Mouse (Mus musculus): Measurements from ENCODE around the gene Tyw5. TPM values are rescaled to one million over a fixed set of nuclear protein-coding genes. Genes with fewer than 3 reads are reported as not detected.

Gene Tyw5
- polyA plus RNA-seq, 1 experiment from 2014 or later: 23.2 TPM

DNA sequence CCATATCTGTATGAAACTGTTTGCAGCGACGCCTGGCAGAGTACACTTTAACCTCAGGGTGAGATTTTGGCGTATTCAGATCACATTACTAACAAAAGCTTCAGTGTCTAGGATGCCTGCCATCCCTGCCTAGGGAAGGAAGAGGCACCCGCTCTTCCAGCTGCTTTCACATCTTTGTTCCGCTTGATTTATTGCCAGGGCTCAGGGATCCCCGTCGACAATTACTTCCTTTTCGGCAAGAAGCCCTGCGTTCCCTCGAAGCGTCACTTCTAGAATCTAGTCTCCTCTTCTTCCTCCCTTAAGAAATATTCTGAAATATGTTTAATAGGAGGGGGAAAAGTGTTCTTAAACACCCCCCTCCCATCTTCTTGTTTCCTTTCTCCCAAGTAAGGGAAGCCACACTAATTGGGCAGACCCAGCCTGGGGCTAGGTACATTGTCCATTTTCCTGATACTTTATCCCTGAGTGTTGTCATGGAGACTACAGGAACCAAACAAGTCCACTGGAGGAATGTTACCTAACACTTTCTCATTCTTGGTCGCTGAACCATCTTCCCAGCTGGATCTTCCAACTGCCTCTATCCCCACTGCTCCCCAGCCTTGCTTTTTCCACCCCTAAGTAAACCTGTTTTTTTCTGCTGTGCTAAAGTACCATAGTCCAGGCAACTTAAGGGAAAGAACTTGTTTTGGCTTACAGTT lies 23.0 kb upstream of the Tyw5 start:
- Histone ChIP-seq H3K27me3 (ENCODE audit: control insufficient read depth, insufficient read depth, low read length) (no peaks in the 10 kb centered on the region), H3K4me1 (ENCODE audit: control insufficient read depth, insufficient read depth, low read length) (peaks cover 4% of the 10 kb centered on the region; the same call in 1 of the 2 replicates), H3K9ac (ENCODE audit: low read length) (peak overlapping the region; percentile 34; the same call in 1 of the 2 replicates), H3K4me2 (peak overlapping the region; percentile 32), H3K27ac (ENCODE audit: low read depth, low read length) (no peak overlapping the region), H3K36me3 (ENCODE audit: control insufficient read depth, insufficient read depth, low read length) (no peaks in the 10 kb centered on the region), H3K9me3 (ENCODE audit: control insufficient read depth, low read length) (no peaks in the 10 kb centered on the region), H3K4me3 (ENCODE audit: low read depth, low read length) (no peak overlapping the region)
- peak; percentile 71 for ATAC-seq (ENCODE audit: low FRiP score)
- peak; percentile 88 for DNase-seq (ENCODE audit: low spot score, missing footprints)
- 7% methylated on average over 12 of the region's 12 CpGs for WGBS

GRCm38 (mm10) chr1:57428368-57429308 lies 21.7 kb upstream of the Tyw5 start:
- Histone ChIP-seq H3K27me3 (ENCODE audit: control insufficient read depth, insufficient read depth, low read length) (no peaks in the 10 kb centered on the region), H3K4me2 (no peak overlapping the region; the same call in 1 of the 2 replicates), H3K27ac (ENCODE audit: low read depth, low read length) (no peak overlapping the region), H3K9me3 (ENCODE audit: control insufficient read depth, low read length) (no peaks in the 10 kb centered on the region), H3K4me1 (ENCODE audit: control insufficient read depth, insufficient read depth, low read length) (peaks cover 4% of the 10 kb centered on the region; the same call in 1 of the 2 replicates), H3K36me3 (ENCODE audit: control insufficient read depth, insufficient read depth, low read length) (no peaks in the 10 kb centered on the region), H3K9ac (ENCODE audit: low read length) (0 out of 2 replicates have a peak overlapping the region, but pooled peaks have one; percentile 22), H3K4me3 (ENCODE audit: low read depth, low read length) (no peak overlapping the region)
- ATAC-seq (ENCODE audit: low FRiP score): peak; percentile 83
- DNase-seq (ENCODE audit: low spot score, missing footprints): peak; percentile 99
- WGBS: 55% methylated on average over 16 of the region's 16 CpGs

- ATAC-seq (ENCODE audit: low FRiP score): peak; percentile 66; the same call in 1 of the 2 replicates
- Histone ChIP-seq H3K27me3 (ENCODE audit: control insufficient read depth, insufficient read depth, low read length) (no peaks in the 10 kb centered on the region), H3K9me3 (ENCODE audit: control insufficient read depth, low read length) (no peaks in the 10 kb centered on the region), H3K27ac (ENCODE audit: low read depth, low read length) (no peak overlapping the region), H3K4me2 (no peak overlapping the region), H3K4me3 (ENCODE audit: low read depth, low read length) (no peak overlapping the region), H3K4me1 (ENCODE audit: control insufficient read depth, insufficient read depth, low read length) (0 out of 2 replicates have a peak, but pooled peaks cover 3% of the 10 kb centered on the region), H3K36me3 (ENCODE audit: control insufficient read depth, insufficient read depth, low read length) (no peaks in the 10 kb centered on the region), H3K9ac (ENCODE audit: low read length) (no peak overlapping the region)
- 18% methylated on average over 1 of the region's 1 CpGs for WGBS
- peak; percentile 87 for DNase-seq (ENCODE audit: low spot score, missing footprints)
Observed at GRCm38 (mm10) chr1:57423696-57424095, 16.8 kb upstream of the Tyw5 start.

DNA sequence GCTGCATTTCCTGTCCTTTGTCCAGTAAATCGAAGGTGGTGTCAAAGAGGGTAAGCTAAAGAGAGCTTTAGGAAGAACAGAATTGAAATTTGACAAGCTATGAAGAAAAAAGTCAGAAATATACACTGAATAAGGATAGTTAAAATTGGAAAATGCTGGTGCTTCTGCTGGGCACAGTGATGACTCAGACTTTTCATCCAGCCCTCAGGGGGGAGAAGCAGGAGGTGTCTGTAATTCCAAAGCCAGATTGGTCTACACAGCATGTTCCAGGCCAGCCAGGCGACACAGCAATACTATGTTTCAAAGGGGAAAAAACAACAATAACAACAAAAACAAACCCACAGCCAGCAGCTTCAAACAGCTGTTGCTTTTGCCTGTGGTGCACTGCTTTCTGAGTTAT lies 6.5 kb upstream of the Tyw5 start:
- ATAC-seq (ENCODE audit: low FRiP score) (no peak), DNase-seq (ENCODE audit: low spot score, missing footprints) (no peak)
- H3K27ac ChIP-seq (ENCODE audit: low read depth, low read length): no peak overlapping the region
- no peaks in the 10 kb centered on the region for H3K9me3 ChIP-seq (ENCODE audit: control insufficient read depth, low read length)
- peaks cover 6% of the 10 kb centered on the region for H3K36me3 ChIP-seq (ENCODE audit: control insufficient read depth, insufficient read depth, low read length)
- H3K9ac ChIP-seq (ENCODE audit: low read length): no peak overlapping the region
- no peak overlapping the region for H3K4me3 ChIP-seq (ENCODE audit: low read depth, low read length)
- H3K27me3 ChIP-seq (ENCODE audit: control insufficient read depth, insufficient read depth, low read length): no peaks in the 10 kb centered on the region
- H3K4me1 ChIP-seq (ENCODE audit: control insufficient read depth, insufficient read depth, low read length): peaks cover 3% of the 10 kb centered on the region; the same call in 1 of the 2 replicates
- WGBS: 84% methylated on average over 2 of the region's 2 CpGs
- H3K4me2 ChIP-seq: no peak overlapping the region

- H3K36me3 ChIP-seq (ENCODE audit: control insufficient read depth, insufficient read depth, low read length): peaks cover 6% of the 10 kb centered on the region
- H3K9me3 ChIP-seq (ENCODE audit: control insufficient read depth, low read length): no peaks in the 10 kb centered on the region
- WGBS: 94% methylated on average over 2 of the region's 2 CpGs
- no peak for DNase-seq (ENCODE audit: low spot score, missing footprints)
- H3K27ac ChIP-seq (ENCODE audit: low read depth, low read length): no peak overlapping the region
- H3K9ac ChIP-seq (ENCODE audit: low read length): no peak overlapping the region
- H3K4me1 ChIP-seq (ENCODE audit: control insufficient read depth, insufficient read depth, low read length): peaks cover 18% of the 10 kb centered on the region; the same call in 1 of the 2 replicates
- ATAC-seq (ENCODE audit: low FRiP score): no peak
- no peak overlapping the region for H3K4me3 ChIP-seq (ENCODE audit: low read depth, low read length)
- no peaks in the 10 kb centered on the region for H3K27me3 ChIP-seq (ENCODE audit: control insufficient read depth, insufficient read depth, low read length)
- no peak overlapping the region for H3K4me2 ChIP-seq
Observed at GRCm38 (mm10) chr1:57408994-57409393, 2.1 kb upstream of the Tyw5 start.

GRCm38 (mm10) chr1:57402116-57402515 lies 4.8 kb downstream of the Tyw5 start:
- ATAC-seq (ENCODE audit: low FRiP score): no peak
- Histone ChIP-seq H3K36me3 (ENCODE audit: control insufficient read depth, insufficient read depth, low read length) (no peaks in the 10 kb centered on the region; the same call in 1 of the 2 replicates), H3K4me3 (ENCODE audit: low read depth, low read length) (no peak overlapping the region), H3K27ac (ENCODE audit: low read depth, low read length) (no peak overlapping the region), H3K4me1 (ENCODE audit: control insufficient read depth, insufficient read depth, low read length) (peaks cover 6% of the 10 kb centered on the region; the same call in 1 of the 2 replicates), H3K9ac (ENCODE audit: low read length) (no peak overlapping the region), H3K9me3 (ENCODE audit: control insufficient read depth, low read length) (no peaks in the 10 kb centered on the region), H3K27me3 (ENCODE audit: control insufficient read depth, insufficient read depth, low read length) (no peaks in the 10 kb centered on the region), H3K4me2 (no peak overlapping the region)
- WGBS: 94% methylated on average over 5 of the region's 5 CpGs
- no peak for DNase-seq (ENCODE audit: low spot score, missing footprints)

- Histone ChIP-seq H3K4me3 (ENCODE audit: low read depth, low read length) (no peak overlapping the region), H3K9me3 (ENCODE audit: control insufficient read depth, low read length) (no peaks in the 10 kb centered on the region), H3K4me1 (ENCODE audit: control insufficient read depth, insufficient read depth, low read length) (peaks cover 6% of the 10 kb centered on the region; the same call in 1 of the 2 replicates), H3K27ac (ENCODE audit: low read depth, low read length) (no peak overlapping the region), H3K9ac (ENCODE audit: low read length) (no peak overlapping the region), H3K27me3 (ENCODE audit: control insufficient read depth, insufficient read depth, low read length) (no peaks in the 10 kb centered on the region), H3K36me3 (ENCODE audit: control insufficient read depth, insufficient read depth, low read length) (no peaks in the 10 kb centered on the region; the same call in 1 of the 2 replicates), H3K4me2 (no peak overlapping the region)
- ATAC-seq (ENCODE audit: low FRiP score): no peak
- no peak for DNase-seq (ENCODE audit: low spot score, missing footprints)
- 94% methylated on average over 2 of the region's 2 CpGs for WGBS
Observed at GRCm38 (mm10) chr1:57400877-57401276, 6.0 kb downstream of the Tyw5 start.

DNA sequence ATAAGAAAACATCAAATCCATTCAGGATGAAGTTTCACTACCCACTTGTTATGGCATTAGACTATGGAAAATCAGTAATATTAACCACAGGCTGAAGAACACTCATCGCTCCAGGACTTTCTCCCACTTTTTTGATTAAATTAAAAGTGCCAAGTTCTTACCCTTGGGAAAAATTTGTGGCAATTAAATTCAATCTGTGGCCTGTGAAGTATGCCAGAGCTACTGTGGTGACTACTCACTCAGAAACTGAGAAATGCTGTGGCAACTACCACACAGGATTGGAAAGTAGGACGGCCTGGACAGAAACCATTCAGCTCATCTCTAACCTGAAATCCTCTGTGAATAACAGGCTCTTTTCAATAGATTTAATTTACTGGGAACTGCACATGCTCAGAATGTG lies 6.6 kb downstream of the Tyw5 start:
- Histone ChIP-seq H3K36me3 (ENCODE audit: control insufficient read depth, insufficient read depth, low read length) (no peaks in the 10 kb centered on the region; the same call in 1 of the 2 replicates), H3K27ac (ENCODE audit: low read depth, low read length) (no peak overlapping the region), H3K4me1 (ENCODE audit: control insufficient read depth, insufficient read depth, low read length) (peaks cover 2% of the 10 kb centered on the region; the same call in 1 of the 2 replicates), H3K9ac (ENCODE audit: low read length) (no peak overlapping the region), H3K4me2 (no peak overlapping the region), H3K9me3 (ENCODE audit: control insufficient read depth, low read length) (no peaks in the 10 kb centered on the region), H3K27me3 (ENCODE audit: control insufficient read depth, insufficient read depth, low read length) (no peaks in the 10 kb centered on the region), H3K4me3 (ENCODE audit: low read depth, low read length) (no peak overlapping the region)
- 97% methylated on average over 2 of the region's 2 CpGs for WGBS
- no peak for ATAC-seq (ENCODE audit: low FRiP score)
- no peak for DNase-seq (ENCODE audit: low spot score, missing footprints)

Measured in midbrain, embryonic 11.5 days (tissue).